Mouse (Mus musculus) urinary bladder, postnatal 4 days (tissue): ENCODE data around the gene Ntn1.

Source experiments
- DNase-seq, 2 experiments: peaks; one replicate each; pipeline ENCODE4 v3.0.0; 2021 to 2022; ENCODE audit warnings: low spot score in 2 of 2

Gene Ntn1

GRCm38 (mm10) chr11:68400727-68401219, at the start of gene Ntn1:
Ntn1 (minus strand) TSS chr11:68400823.
- no peak for DNase-seq

- no peak for DNase-seq
Measured at GRCm38 (mm10) chr11:68448356-68448755, 47.7 kb upstream of the Ntn1 start.

DNA sequence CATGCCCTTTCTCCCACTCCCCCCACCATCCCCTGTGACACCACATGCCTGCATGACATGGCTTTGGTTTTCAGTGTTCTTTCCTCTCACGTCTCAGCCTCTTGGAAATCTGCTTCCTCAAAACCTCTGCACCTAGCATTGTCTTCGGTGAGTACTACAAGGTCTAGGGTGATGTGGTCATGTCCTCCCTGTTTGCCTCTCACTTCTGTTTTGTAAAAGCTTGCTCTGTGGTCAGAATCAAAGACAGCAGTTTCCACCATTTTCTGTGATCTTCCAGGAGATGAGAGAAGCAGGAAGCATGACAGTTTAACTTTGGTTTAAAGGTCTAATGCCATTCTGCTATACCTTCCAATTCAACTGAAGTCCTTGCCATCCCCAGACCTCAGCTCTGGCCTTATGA, 46.6 kb upstream of the Ntn1 start:
- no peak for DNase-seq

DNA sequence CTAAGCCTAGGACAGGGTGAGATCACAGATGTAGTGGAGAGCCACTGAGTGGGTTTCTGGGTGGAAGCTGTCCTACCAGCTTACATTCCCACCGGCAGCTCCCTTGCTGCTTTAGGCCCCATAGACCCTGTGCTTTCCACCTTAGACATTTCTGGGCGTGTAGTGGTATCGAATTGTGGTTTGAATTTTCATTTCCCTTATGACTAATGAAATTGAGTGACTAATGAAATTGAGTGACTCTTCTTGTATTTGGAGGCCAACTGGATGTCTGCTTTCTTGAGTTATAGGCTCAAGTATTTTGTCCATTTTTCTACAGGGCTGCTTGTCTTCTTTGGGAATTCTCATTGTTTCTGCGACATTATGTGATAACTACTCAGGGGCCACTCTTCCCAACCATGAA, 45.9 kb upstream of the Ntn1 start:
- DNase-seq, result no peak

DNA sequence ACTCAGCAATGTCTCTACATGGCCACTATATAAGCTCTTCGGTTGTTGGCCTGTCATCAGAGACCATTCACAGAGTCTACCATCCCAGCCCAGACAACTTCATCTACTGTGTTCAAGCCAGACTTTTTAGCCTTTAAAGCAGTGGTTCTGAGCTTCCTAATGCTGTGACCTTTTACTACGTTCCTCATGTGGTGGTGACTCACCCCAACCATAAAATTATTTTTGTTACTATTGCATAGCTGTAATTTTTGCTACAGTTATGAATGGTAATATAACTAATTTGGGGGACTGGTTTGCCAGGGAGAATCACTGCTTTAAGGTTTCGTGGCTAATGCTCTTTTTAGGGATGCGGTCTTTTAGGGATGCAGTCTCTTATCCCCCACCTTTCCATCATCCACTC, 45.3 kb upstream of the Ntn1 start:
- no peak for DNase-seq

GRCm38 (mm10) chr11:68442983-68443638, 42.5 kb upstream of the Ntn1 start:
- DNase-seq, result no peak

- no peak for DNase-seq
Measured at GRCm38 (mm10) chr11:68442346-68442745, 41.7 kb upstream of the Ntn1 start.

DNA sequence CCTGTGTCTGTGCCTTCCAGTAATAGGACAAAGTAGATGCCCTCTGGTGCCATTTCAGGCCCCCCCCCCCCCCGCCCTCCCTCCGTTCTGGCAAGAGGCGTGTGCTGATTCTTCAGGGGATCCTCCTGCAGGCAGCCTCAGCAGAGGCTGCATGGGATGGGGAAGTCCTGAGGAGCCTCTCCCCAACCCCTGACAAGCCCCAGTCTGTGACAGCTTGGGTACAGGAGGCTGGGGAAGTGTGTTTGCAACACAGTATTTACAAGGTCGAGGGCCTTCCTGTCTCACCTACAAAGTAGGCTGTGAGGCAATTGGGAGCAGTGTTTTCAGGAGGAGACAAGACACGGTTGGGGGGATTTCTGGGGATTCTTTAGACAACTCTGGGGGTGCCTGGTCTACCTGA, 40.3 kb upstream of the Ntn1 start:
- DNase-seq, result no peak

DNA sequence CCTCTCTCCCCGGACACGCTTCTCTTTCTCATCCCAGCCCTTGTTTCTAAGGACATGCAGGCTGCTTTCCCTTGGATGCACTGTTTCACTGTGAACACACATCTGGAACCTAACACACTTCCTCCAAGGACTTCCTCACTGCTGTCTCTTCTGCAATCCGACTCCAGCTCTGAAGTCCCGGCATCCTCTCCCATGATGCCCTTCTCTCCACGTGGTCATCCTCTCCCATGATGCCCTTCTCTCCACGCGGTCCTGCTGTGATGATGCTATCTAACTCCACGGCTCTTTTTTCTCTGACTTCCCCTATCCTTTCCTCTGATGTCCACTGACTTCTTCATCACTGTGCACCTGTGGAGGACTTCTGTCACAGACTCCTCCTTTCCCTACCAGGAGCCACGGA, 39.5 kb upstream of the Ntn1 start:
- no peak for DNase-seq

DNA sequence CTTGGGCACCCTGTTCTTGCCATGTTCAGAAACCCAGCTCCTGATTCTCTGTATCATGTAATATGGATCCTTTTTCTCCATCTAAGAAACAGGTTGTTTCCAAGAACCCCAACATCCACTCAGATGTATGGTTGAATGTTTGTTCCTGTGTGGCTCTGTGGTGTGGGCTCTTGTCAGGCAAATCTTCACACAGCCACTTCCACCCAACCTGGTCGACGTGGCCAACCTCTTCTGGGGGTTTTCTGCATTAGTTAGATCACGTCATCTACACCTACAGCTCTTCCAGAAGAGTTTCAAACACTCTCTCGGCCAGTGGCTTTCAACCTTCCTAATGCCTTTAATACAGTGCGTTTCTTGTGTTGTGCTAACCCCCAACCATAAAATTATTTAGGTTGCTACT, 35.8 kb upstream of the Ntn1 start:
- no peak for DNase-seq

DNA sequence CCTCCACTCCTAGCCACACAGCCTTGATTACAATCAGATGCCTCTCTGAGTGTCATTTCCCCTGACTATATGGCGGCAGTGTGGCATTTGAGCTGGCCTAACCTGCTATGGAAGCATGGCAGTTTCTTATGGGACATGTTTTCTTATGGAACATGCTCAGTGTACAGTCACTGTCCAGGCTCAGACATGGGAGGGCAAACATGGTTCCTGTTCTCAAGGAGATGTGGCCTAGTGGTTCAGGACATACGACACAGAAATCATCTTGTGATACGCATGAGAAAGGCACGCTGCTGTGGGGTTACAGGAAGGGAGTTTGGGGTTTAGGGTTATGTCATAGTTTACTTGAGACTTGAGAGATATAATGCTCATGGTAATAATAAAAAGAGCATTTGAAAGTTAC, 35.0 kb upstream of the Ntn1 start:
- DNase-seq, result no peak

GRCm38 (mm10) chr11:68434697-68435096, 34.1 kb upstream of the Ntn1 start:
- DNase-seq, result no peak

- DNase-seq, result no peak
Measured at GRCm38 (mm10) chr11:68433534-68433933, 32.9 kb upstream of the Ntn1 start.

DNA sequence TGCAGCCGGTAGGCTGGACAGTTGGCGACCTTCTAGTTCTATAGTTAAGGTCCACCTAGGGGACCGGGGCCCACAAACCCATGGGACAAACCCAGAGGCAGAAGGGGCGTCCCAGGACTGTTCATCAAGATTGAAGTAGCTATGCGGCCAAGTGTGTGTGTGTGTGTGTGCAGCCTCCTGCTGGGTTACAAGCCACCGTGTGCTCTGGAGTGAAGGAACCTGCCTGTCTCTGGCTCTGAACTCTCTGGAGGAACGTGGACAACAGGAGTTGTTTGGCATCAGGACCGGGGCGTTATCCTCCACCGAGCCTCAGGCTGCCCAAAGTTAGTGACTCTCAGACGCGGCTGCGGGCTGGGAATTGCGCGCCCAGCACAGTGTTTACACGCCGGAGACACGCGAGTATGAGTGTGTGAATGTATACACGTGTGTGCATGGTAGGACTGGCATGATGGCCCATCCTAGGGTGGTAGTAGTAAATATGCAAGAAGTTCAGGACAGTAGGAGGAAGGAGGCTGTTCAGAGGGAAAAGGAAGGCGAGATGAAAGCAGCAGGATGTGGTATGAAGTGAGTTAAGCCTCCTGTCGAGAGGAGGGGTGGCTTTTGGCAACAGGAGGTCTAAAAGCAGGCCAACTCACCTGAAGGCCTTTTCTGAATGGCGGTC, 31.9 kb upstream of the Ntn1 start:
- DNase-seq, result no peak

GRCm38 (mm10) chr11:68431699-68432360, 31.2 kb upstream of the Ntn1 start, which contains the start of gene Pik3r5:
Pik3r5 (plus strand) TSS chr11:68432121.
- DNase-seq, result peak; percentile 54 to 85

DNA sequence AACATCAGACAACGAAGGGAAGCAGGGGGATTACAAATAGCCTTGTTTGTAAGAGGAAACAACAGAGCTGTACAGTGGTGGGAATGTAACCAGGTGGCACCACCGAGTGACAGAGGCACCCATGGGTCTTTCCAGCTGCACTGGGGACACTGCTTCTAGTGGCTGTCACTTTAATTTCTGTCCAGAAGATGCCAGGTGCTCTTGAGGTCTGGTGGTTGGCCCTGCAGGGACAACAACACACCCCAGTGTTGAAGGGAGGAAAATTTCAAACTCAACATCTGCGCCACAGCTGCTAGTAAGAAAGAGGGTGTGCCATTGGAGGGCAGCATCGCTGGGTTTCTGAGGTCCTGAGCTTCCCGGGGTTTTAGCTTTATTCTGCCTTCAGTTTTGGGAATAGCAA, 30.0 kb upstream of the Ntn1 start:
- DNase-seq, result no peak

- DNase-seq, result no peak
Measured at GRCm38 (mm10) chr11:68427083-68427570, 26.5 kb upstream of the Ntn1 start.

GRCm38 (mm10) chr11:68425492-68426315, 25.1 kb upstream of the Ntn1 start:
- no peak for DNase-seq

DNA sequence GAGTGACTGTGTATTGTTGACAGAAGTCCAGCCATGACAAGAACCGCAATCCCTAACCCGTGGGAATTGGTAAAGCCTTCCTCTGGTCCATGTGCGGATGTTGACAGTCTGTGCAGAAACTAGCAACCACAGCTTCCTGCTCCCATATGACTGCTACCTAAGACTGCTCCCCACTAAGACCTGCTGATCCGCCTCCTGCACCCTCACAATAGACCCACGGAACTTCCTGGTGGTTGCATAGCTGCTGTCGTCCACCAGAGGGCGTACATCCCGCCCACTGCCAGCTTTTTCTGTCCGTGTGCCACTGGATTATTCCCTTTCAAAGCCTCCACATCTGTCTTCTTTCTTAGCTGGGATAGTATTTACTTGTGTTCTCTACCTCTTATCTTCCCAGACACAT, 17.2 kb upstream of the Ntn1 start:
- DNase-seq, result no peak

DNA sequence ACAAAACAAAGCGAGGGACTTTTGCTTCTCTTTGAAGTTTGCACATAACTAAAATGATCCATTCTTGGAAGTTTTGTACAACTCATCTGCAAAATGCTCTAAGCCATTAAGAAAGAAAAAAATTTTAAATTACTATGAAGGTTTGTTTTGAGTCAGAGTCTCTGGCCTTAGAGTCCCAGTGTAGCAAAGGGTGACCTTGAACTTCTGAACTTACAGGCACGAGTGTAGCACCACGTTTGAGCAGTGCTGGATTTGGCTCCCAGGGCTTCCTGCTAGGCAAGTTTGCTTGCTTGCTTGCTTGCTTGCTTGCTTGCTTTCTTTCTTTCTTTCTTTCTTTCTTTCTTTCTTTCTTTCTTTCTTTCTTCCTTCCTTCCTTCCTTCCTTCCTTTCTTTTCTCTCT, 16.4 kb upstream of the Ntn1 start:
- DNase-seq, result no peak

DNA sequence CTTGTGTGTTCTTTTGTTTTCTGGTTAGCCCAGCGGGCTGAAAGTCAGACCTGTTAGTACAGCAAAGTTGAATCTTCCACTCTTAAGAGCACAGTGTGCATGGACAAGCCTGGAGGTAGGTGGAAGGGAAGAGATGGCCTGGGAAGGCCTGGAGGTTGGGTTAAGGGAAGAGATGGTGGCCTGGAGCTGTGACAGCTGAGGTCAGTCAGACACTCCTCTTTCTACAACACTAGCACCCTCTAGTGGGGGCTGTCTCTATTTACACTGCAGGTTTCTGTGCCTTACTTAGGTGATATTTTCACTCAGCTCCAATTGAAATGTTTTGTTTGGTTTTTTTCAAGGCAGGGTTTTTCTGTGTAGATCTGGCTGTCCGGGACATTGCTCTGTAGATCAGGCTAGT, 7.5 kb upstream of the Ntn1 start:
- peak; percentile 36 to 74 for DNase-seq
